Mouse (Mus musculus) forebrain, embryonic 16.5 days (tissue): ENCODE measurements around the gene Rasgrf2. TPM values are rescaled to one million over a fixed set of nuclear protein-coding genes. Genes with fewer than 3 reads are reported as not detected.

Source experiments
- ATAC-seq: fragments of 200-750 bp; cut with Nextera tagmentation; 2 replicates; pipeline ENCODE4 v1.8.0; 2017; ENCODE audit warnings: mild to moderate bottlenecking, moderate library complexity
- H3K27ac ChIP-seq: fragments of 300-500 bp; sonication (generic); 2 replicates; pipeline ENCODE4 v1.5.1; 2014; ENCODE audit warnings: low read length, control low read depth
- H3K27me3 ChIP-seq: fragments of 300-500 bp; sonication (generic); replicated peaks from 2 replicates; pipeline ENCODE4 v1.6.1; 2014; ENCODE audit warnings: low read length; ENCODE audit not compliant: control insufficient read depth, insufficient read depth
- H3K36me3 ChIP-seq: fragments of 300-500 bp; sonication (generic); 2 replicates; pipeline ENCODE4 v1.6.1; 2014; ENCODE audit not compliant: control insufficient read depth, insufficient read depth
- H3K4me1 ChIP-seq: fragments of 300-500 bp; sonication (generic); replicated peaks from 2 replicates; pipeline ENCODE4 v1.6.1; 2014; ENCODE audit warnings: low read length; ENCODE audit not compliant: control insufficient read depth, insufficient read depth
- H3K4me2 ChIP-seq: fragments of 300-500 bp; sonication (generic); 2 replicates; pipeline ENCODE4 v1.6.1; 2014; ENCODE audit warnings: mild to moderate bottlenecking, low read length, control low read depth
- H3K4me3 ChIP-seq: fragments of 300-500 bp; sonication (generic); replicated peaks from 2 replicates; pipeline ENCODE4 v1.5.1; 2014; ENCODE audit warnings: mild to moderate bottlenecking, low read length, control low read depth
- H3K9ac ChIP-seq: fragments of 300-500 bp; sonication (generic); replicated peaks from 2 replicates; pipeline ENCODE4 v1.6.1; 2014; ENCODE audit warnings: low read depth, low read length, control low read depth
- H3K9me3 ChIP-seq: fragments of 300-500 bp; sonication (generic); 2 replicates; pipeline ENCODE4 v1.6.1; 2016; ENCODE audit warnings: low read length; ENCODE audit not compliant: control insufficient read depth
- WGBS: fragments of 180-500 bp; shearing (Covaris S2); extraction: QIAGEN DNeasy Blood & Tissue Kit; methylation state at CpG from one replicate; pipeline ENCODE4 v1.1.7; 2014; 5-methylcytosine and 5-hydroxymethylcytosine counted together
- polyA plus RNA-seq: library from polyadenylated mRNA; unstranded; fragments of >200 nt; fragmentation: Nextera tagmentation; extraction: Ambion mirVana; gene quantifications from 2 replicates; pipeline ENCODE4 v1.2.1, GENCODE M21; 2015

Gene Rasgrf2
- polyA plus RNA-seq, 1 experiment from 2014 or later: 4.0 TPM

DNA sequence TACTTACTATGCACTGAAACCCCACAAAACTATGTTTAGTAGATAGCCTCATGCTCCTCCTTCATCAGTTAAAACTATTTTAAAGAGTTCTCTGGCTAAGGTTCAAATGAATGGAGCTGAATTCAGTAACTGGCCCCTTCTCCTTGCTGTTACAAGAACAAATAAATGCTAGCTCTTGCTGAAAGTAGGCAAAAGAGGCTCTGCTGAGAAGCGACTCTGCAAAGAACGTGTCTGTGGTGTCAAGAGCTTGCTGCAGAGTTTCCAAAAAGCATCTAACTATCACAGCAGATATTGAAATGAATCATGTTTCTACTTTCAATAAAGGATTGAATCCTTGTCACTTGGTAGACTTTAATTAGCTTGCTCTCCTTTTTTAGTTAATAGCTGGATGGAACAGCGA is 106.3 kb downstream of the Rasgrf2 start:
- WGBS: 96% methylated on average over 3 of the region's 3 CpGs
- Histone ChIP-seq H3K4me1 (no peaks in the 10 kb centered on the region), H3K9me3 (no peaks in the 10 kb centered on the region), H3K27me3 (no peaks in the 10 kb centered on the region), H3K9ac (no peak overlapping the region), H3K4me2 (no peak overlapping the region), H3K36me3 (no peaks in the 10 kb centered on the region), H3K27ac (no peak overlapping the region), H3K4me3 (no peak overlapping the region)
- no peak for ATAC-seq

DNA sequence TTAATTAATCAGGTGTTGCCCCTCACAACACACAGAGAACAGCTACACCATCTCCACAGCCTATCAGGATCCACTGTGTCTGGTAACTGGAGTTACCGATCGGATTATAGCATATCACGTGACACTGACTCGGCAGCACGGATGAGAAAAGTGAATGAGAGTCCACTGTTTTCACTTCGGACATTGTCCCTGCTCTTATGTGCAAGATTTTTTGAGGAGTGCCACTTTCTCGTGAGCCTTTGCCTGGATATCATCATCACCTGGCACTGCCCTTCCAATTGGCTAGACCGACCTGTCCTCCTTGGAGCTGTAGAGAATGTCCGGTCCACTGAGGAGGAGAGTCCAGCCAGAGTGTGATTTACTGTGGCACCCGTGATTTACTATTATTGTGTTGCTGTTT is 109.3 kb downstream of the Rasgrf2 start:
- Histone ChIP-seq H3K27ac (no peak overlapping the region), H3K9ac (no peak overlapping the region), H3K9me3 (no peaks in the 10 kb centered on the region), H3K4me2 (no peak overlapping the region), H3K4me3 (no peak overlapping the region), H3K27me3 (no peaks in the 10 kb centered on the region), H3K4me1 (no peaks in the 10 kb centered on the region), H3K36me3 (no peaks in the 10 kb centered on the region)
- no peak for ATAC-seq
- 93% methylated on average over 10 of the region's 10 CpGs for WGBS

DNA sequence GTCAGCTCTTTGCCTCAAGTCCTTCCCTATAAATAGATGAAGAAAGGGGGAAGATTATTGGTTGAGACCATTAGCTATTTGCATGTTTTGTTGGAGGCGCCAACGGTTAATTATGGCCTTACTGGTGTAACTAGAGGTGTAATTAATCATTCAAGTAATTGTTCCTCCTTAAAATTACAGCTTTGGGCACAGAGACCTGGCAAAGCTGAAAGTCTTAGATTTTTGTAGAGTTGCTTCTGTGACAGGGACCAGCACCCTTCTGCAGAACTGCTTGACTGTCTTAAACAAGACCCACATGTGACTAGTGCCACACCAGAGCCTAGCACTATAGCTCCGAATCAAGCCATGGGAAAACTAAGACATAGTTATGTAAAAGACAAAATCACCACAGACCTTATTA is 134.5 kb downstream of the Rasgrf2 start:
- Histone ChIP-seq H3K4me2 (no peak overlapping the region), H3K9ac (no peak overlapping the region), H3K4me3 (no peak overlapping the region), H3K4me1 (no peaks in the 10 kb centered on the region), H3K27me3 (no peaks in the 10 kb centered on the region), H3K36me3 (no peaks in the 10 kb centered on the region), H3K27ac (no peak overlapping the region), H3K9me3 (no peaks in the 10 kb centered on the region)
- ATAC-seq: peak; percentile 85
- WGBS: 33% methylated on average over 3 of the region's 3 CpGs

DNA sequence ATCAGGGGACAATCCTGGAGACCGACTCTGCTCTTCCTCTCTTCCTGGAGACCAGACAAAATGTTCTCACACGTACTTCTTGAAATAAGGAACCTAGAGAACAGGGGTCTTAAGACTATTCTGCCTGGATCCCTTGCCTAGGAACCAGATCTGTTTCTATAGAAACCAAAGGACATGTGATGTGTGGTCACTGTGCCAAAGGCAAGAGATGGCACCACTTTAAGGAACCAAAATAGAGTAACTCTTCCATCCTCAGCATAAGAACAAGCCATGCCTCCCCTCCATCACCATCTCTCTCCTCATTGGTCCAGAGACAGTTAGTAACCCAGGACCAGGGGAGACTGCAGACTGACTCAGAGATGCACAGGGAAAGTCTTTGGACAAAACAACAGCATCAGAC is 140.0 kb downstream of the Rasgrf2 start:
- WGBS: 74% methylated on average over 2 of the region's 2 CpGs
- H3K9ac ChIP-seq: no peak overlapping the region
- ATAC-seq: no peak

DNA sequence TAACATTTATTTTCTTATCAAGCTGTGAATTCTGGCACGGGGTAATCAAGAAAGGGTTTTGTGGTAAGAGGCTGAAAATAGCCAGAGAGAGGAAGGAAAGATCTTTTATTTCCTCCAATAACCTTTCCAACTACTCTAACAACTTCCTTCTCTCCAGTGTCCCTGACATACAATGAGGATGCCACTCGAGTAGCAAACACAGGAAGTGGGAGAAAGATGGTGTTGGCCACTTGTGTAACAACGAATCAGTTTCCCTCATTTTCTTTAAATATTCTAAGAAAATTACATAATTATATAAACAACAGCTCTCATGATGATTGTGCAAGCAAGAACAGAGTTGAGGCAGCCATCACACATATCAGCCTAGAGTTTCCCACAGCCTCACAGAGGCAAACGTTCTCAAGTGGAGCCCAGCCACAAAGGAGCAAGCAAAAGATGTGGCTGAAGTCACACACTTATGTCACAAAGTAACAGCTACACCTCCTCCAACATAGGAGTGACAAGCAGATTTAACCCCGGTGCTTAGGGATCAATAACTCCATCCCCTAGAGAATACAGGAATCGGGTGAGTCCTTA is 140.7 kb downstream of the Rasgrf2 start:
- no peak overlapping the region for H3K9ac ChIP-seq
- ATAC-seq: no peak
- WGBS: 75% methylated on average over 6 of the region's 6 CpGs
- H3K9me3 ChIP-seq: no peaks in the 10 kb centered on the region
- H3K4me2 ChIP-seq: no peak overlapping the region
- no peak overlapping the region for H3K4me3 ChIP-seq
- H3K27me3 ChIP-seq: no peaks in the 10 kb centered on the region
- H3K4me1 ChIP-seq: peaks cover 3% of the 10 kb centered on the region; the same call in 1 of the 2 replicates
- no peaks in the 10 kb centered on the region for H3K36me3 ChIP-seq
- no peak overlapping the region for H3K27ac ChIP-seq

More for the DNA sequence above, 140.0 kb downstream of the Rasgrf2 start:
- Histone ChIP-seq H3K27me3 (no peaks in the 10 kb centered on the region), H3K36me3 (no peaks in the 10 kb centered on the region), H3K4me3 (no peak overlapping the region), H3K9me3 (no peaks in the 10 kb centered on the region), H3K4me1 (no peaks in the 10 kb centered on the region), H3K27ac (no peak overlapping the region), H3K4me2 (no peak overlapping the region)

DNA sequence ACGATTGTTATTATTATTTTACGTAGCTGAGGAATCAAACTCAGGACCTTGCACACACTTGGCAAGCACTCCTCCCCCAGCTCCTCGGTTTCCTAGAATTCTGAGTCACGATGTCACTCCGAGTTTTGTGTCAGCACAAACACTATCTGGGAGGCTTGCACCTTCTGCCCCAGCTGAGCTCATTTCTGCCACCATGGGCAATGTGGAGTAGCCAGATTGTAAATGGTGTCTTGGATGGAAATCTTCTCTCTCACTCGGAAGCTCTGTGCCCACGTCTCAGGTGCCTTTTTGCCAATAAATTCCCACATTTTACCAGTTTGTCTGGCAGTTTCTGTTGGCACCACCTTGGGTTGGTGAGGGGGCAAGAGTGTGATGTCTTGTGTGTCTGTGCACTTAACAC is 143.1 kb downstream of the Rasgrf2 start:
- H3K27me3 ChIP-seq: no peaks in the 10 kb centered on the region
- ATAC-seq: no peak
- H3K4me2 ChIP-seq: no peak overlapping the region
- peaks cover 5% of the 10 kb centered on the region; the same call in 1 of the 2 replicates for H3K4me1 ChIP-seq
- 78% methylated on average over 7 of the region's 7 CpGs for WGBS
- no peaks in the 10 kb centered on the region for H3K36me3 ChIP-seq
- H3K9ac ChIP-seq: no peak overlapping the region
- no peak overlapping the region for H3K27ac ChIP-seq
- no peak overlapping the region for H3K4me3 ChIP-seq
- H3K9me3 ChIP-seq: no peaks in the 10 kb centered on the region

DNA sequence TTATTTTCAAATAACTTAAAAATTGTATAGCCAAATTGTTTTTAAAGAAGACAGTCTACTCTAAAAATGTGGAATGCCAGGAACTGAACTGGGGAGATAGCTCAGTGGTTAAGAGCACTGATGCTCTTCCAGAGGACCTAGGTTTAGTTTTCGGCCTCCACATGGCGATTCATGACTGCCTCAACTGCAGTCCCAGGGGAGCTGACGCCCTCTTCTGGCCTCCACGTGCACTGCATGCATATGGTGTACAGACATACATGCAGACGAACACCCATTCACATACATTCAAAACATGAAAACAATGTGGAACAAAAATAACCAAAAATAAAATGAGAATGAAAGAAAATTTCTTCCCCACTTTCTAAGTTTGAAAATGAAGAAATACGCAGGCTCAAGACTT is 144.5 kb downstream of the Rasgrf2 start:
- no peaks in the 10 kb centered on the region for H3K27me3 ChIP-seq
- WGBS: 92% methylated on average over 6 of the region's 6 CpGs
- H3K4me2 ChIP-seq: no peak overlapping the region
- H3K36me3 ChIP-seq: no peaks in the 10 kb centered on the region
- no peak overlapping the region for H3K27ac ChIP-seq
- H3K4me1 ChIP-seq: peaks cover 5% of the 10 kb centered on the region; the same call in 1 of the 2 replicates
- no peak for ATAC-seq
- no peaks in the 10 kb centered on the region for H3K9me3 ChIP-seq
- H3K9ac ChIP-seq: no peak overlapping the region
- H3K4me3 ChIP-seq: no peak overlapping the region

DNA sequence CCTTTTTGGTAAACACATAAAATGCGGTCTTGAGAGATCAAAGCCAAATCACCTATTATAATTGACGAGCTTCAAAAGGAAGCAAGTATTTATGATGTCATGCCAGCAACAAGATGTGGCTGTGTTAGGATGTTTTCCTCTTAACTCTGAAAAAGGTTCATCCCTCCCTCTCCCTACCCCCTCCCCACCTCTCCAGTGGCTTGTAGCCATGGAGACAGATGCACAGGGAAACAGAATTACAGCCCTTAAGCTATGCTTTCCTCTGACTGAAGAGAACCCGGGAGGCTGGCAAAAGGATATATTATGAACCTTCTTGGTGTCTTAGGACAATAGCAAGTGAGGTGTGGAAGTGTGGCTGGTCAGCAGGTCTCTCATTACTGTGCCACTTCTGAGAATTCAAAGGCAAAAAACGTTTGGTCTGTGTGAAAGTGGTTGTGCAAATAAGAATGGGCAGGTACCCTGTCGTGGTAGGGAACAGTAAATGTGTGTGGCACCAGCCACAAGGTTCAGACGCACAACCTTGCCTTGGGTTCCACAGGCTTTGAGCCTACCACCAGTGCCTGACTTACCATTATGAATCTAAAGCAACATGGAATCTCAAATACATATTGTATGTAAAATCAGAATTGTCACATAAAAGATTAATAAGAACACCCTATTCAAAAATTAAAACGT is 145.4 kb downstream of the Rasgrf2 start:
- Histone ChIP-seq H3K9ac (no peak overlapping the region), H3K27me3 (no peaks in the 10 kb centered on the region), H3K27ac (no peak overlapping the region), H3K9me3 (no peaks in the 10 kb centered on the region), H3K4me2 (no peak overlapping the region), H3K4me1 (peaks cover 5% of the 10 kb centered on the region; the same call in 1 of the 2 replicates), H3K4me3 (no peak overlapping the region), H3K36me3 (no peaks in the 10 kb centered on the region)
- ATAC-seq: peak; percentile 81
- WGBS: 39% methylated on average over 7 of the region's 7 CpGs

DNA sequence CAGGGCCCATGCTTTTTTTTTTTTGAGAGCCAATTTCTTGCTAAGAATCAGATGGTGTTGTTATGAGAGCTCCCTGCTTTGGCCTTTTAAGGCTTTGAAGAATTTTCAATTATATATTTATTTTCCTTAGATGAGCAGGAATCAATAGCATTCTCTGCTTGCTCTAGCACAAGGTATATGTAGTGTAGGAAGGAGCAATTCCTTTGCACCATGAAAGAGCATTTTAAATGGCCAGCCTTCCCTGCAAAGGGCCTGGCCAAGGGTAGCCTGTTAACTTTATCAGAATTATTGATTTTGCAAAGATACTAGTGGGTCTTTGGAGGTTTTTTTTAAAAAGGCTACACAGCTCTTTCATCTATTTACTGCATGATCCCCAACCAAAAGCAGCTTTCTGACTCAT is 146.4 kb downstream of the Rasgrf2 start:
- Histone ChIP-seq H3K4me2 (no peak overlapping the region), H3K27ac (no peak overlapping the region), H3K9me3 (no peaks in the 10 kb centered on the region), H3K36me3 (no peaks in the 10 kb centered on the region), H3K27me3 (no peaks in the 10 kb centered on the region), H3K4me3 (no peak overlapping the region), H3K9ac (no peak overlapping the region), H3K4me1 (peaks cover 5% of the 10 kb centered on the region; the same call in 1 of the 2 replicates)
- ATAC-seq: no peak
